Mouse (Mus musculus) liver, adult 2 months (tissue): Measurements from ENCODE around the gene Lgmn. TPM values are rescaled to one million over a fixed set of nuclear protein-coding genes. Genes with fewer than 3 reads are reported as not detected.

Experiments used
- DNase-seq: peaks from one replicate; pipeline ENCODE4 v3.0.0-alpha.2; 2011; ENCODE audit warnings: low read depth, low spot score; ENCODE audit errors: extremely low read depth
- H3K27ac ChIP-seq: fragments of 200-500 bp; replicated peaks from 2 replicates; pipeline ENCODE4 v1.5.1; 2012; ENCODE audit warnings: low read depth, mild to moderate bottlenecking, control low read depth, inconsistent platforms, low read length; ENCODE audit not compliant: insufficient read depth
- H3K27me3 ChIP-seq: fragments of 200-500 bp; 2 replicates; pipeline ENCODE4 v1.6.1; 2012; ENCODE audit warnings: mild to moderate bottlenecking, moderate library complexity, low read length, inconsistent platforms; ENCODE audit not compliant: control insufficient read depth, insufficient read depth
- H3K36me3 ChIP-seq: fragments of 200-500 bp; 2 replicates; pipeline ENCODE4 v1.6.1; 2012; ENCODE audit warnings: low read length, inconsistent platforms; ENCODE audit not compliant: control insufficient read depth, insufficient read depth
- H3K4me1 ChIP-seq: fragments of 200-500 bp; 2 replicates; pipeline ENCODE4 v1.6.1; 2011; ENCODE audit warnings: low read length; ENCODE audit not compliant: control insufficient read depth, insufficient read depth
- H3K4me3 ChIP-seq: fragments of 200-500 bp; 2 replicates; pipeline ENCODE4 v1.5.1; 2011; ENCODE audit warnings: low read depth, mild to moderate bottlenecking, control low read depth, low read length, moderate library complexity; ENCODE audit not compliant: insufficient read depth
- H3K79me2 ChIP-seq: fragments of 200-500 bp; 2 replicates; pipeline ENCODE4 v1.6.1; 2012; ENCODE audit warnings: inconsistent platforms, mild to moderate bottlenecking, low read length, moderate library complexity; ENCODE audit not compliant: control insufficient read depth, insufficient read depth
- H3K9ac ChIP-seq: fragments of 200-500 bp; 2 replicates; pipeline ENCODE4 v1.6.1; 2012; ENCODE audit warnings: low read depth, mild to moderate bottlenecking, control low read depth, inconsistent platforms, low read length
- CTCF ChIP-seq: fragments of 200-500 bp; IDR thresholded peaks from 2 replicates; pipeline ENCODE4 v1.5.1; 2011; ENCODE audit warnings: low read depth, low read length, control low read depth
- POLR2A ChIP-seq: fragments of 200-500 bp; IDR thresholded peaks from 2 replicates; pipeline ENCODE4 v1.6.1; 2011; ENCODE audit warnings: low read length, control low read depth; ENCODE audit not compliant: insufficient read depth; ENCODE audit errors: extremely low read depth
- WGBS: fragments of 180-500 bp; shearing (Covaris S2); methylation state at CpG from one replicate; pipeline ENCODE4 v1.1.7; 2018; 5-methylcytosine and 5-hydroxymethylcytosine counted together
- polyA plus RNA-seq: library from polyadenylated mRNA; depleted of rRNA; stranded (reverse); fragments of >200 nt; gene quantifications from 2 replicates; pipeline ENCODE4 v1.2.3, GENCODE M21; 2012
- total RNA-seq: library from RNA; depleted of rRNA; stranded (reverse); fragments of >200 nt; gene quantifications from 2 replicates; pipeline ENCODE4 v1.2.3, GENCODE M21; 2014

Gene Lgmn
- total and polyA plus RNA-seq, 2 experiments = 48.5 to 59.6 TPM

DNA sequence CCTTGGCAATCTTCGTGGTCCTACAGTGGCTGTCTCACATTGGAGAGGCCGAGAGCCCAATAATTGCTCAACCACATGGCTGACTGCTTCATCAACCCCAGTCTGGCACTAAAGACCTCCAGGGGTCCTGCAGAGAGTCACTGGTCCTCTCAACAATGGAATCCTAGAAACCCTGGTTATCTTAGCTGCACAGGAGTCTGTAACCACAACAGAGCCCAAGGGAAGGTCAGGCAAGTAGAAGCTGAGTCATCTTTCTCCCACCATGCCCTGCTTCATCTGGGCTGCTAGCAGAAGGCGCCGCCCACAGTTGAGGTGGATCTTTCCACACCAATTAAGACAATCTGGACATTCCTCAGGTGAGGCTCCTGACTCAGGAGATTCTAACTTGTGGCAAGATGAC is 80.2 kb downstream of the Lgmn start:
- WGBS = 96% methylated on average over 4 of the region's 4 CpGs
- Histone ChIP-seq H3K36me3 (peaks cover 18% of the 10 kb centered on the region), H3K27me3 (no peaks in the 10 kb centered on the region), H3K4me1 (no peaks in the 10 kb centered on the region), H3K79me2 (no peaks in the 10 kb centered on the region; the same call in 1 of the 2 replicates), H3K4me3 (no peak overlapping the region), H3K9ac (no peak overlapping the region), H3K27ac (no peak overlapping the region)
- no peak for DNase-seq
- TF ChIP-seq POLR2A (no peak), CTCF (no peak)

- DNase-seq = no peak
- no peaks in the 10 kb centered on the region for H3K27me3 ChIP-seq
- no peak overlapping the region for H3K9ac ChIP-seq
- H3K4me1 ChIP-seq = no peaks in the 10 kb centered on the region
- H3K4me3 ChIP-seq = no peak overlapping the region
- no peak for TF ChIP-seq CTCF
- no peak for TF ChIP-seq POLR2A
- WGBS = 100% methylated on average over 1 of the region's 1 CpGs
- no peaks in the 10 kb centered on the region; the same call in 1 of the 2 replicates for H3K79me2 ChIP-seq
- no peak overlapping the region for H3K27ac ChIP-seq
- peaks cover 22% of the 10 kb centered on the region for H3K36me3 ChIP-seq
Observed at GRCm38 (mm10) chr12:102356781-102357180, 82.8 kb downstream of the Lgmn start.

GRCm38 (mm10) chr12:102355784-102356183 is 83.8 kb downstream of the Lgmn start:
- no peak for DNase-seq
- Histone ChIP-seq H3K4me1 (no peaks in the 10 kb centered on the region), H3K27ac (no peak overlapping the region), H3K9ac (no peak overlapping the region), H3K36me3 (peaks cover 19% of the 10 kb centered on the region), H3K79me2 (no peaks in the 10 kb centered on the region; the same call in 1 of the 2 replicates), H3K27me3 (no peaks in the 10 kb centered on the region), H3K4me3 (no peak overlapping the region)
- TF ChIP-seq POLR2A (no peak), CTCF (no peak)

- 87% methylated on average over 10 of the region's 10 CpGs for WGBS
- H3K79me2 ChIP-seq = no peaks in the 10 kb centered on the region; the same call in 1 of the 2 replicates
- peaks cover 16% of the 10 kb centered on the region for H3K36me3 ChIP-seq
- no peak for TF ChIP-seq CTCF
- TF ChIP-seq POLR2A = no peak
- no peak overlapping the region for H3K9ac ChIP-seq
- H3K27me3 ChIP-seq = no peaks in the 10 kb centered on the region
- H3K27ac ChIP-seq = no peak overlapping the region
- peak; percentile 16 for DNase-seq
- no peaks in the 10 kb centered on the region for H3K4me1 ChIP-seq
- no peak overlapping the region for H3K4me3 ChIP-seq
Observed at GRCm38 (mm10) chr12:102354126-102354984, 85.3 kb downstream of the Lgmn start.

DNA sequence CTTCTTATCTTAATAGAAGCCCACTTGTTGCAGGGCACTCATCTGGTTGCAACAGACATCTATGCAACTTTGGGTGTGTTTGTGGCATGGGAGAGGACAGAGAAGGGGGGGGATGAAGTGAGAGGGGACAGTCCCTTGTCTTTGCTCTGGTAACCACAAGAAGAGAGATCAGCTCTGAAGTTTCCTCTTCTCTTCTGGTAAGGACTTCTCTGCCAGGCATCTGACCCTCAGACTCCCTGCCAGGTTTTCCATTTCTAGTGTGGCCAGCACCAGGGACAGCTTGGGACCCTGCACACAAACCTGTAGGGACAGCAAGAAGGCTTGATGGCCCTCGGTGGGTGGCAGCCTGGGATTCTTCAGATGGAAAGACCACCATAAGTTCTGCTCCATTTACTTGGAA is 88.6 kb downstream of the Lgmn start:
- 96% methylated on average over 1 of the region's 1 CpGs for WGBS
- H3K27me3 ChIP-seq = no peaks in the 10 kb centered on the region
- peaks cover 11% of the 10 kb centered on the region; the same call in 1 of the 2 replicates for H3K36me3 ChIP-seq
- TF ChIP-seq POLR2A = no peak
- DNase-seq = no peak
- H3K4me3 ChIP-seq = no peak overlapping the region
- H3K4me1 ChIP-seq = no peaks in the 10 kb centered on the region
- H3K27ac ChIP-seq = no peak overlapping the region
- H3K9ac ChIP-seq = no peak overlapping the region
- H3K79me2 ChIP-seq = no peaks in the 10 kb centered on the region; the same call in 1 of the 2 replicates

DNA sequence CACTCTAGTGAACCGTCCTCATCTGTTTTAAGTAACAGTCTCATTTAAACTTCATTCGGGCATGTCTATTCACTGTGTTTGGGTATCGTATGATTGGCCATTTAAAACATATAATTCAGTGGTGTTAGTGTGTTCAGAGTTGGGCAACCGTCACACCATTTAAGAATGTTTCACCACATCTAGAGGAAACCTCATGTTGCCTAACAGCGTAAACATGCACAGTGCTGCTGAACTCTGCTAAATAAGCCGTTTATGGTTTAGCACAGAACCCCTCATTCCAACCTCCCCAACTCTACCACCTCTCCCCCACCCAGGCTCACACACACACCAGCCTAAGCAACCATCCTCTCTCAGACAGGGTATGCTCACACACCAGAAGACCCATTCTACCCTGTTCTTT is 91.2 kb downstream of the Lgmn start:
- H3K9ac ChIP-seq = no peak overlapping the region
- no peaks in the 10 kb centered on the region for H3K4me1 ChIP-seq
- 74% methylated on average over 6 of the region's 6 CpGs for WGBS
- no peak overlapping the region for H3K27ac ChIP-seq
- H3K36me3 ChIP-seq = peaks cover 11% of the 10 kb centered on the region; the same call in 1 of the 2 replicates
- H3K27me3 ChIP-seq = no peaks in the 10 kb centered on the region
- no peak overlapping the region for H3K4me3 ChIP-seq
- no peaks in the 10 kb centered on the region for H3K79me2 ChIP-seq
- no peak for DNase-seq
- no peak for TF ChIP-seq POLR2A
- TF ChIP-seq CTCF = no peak
